Mouse (Mus musculus): Measurements from ENCODE around the gene Kndc1.

Kndc1 gene

DNA sequence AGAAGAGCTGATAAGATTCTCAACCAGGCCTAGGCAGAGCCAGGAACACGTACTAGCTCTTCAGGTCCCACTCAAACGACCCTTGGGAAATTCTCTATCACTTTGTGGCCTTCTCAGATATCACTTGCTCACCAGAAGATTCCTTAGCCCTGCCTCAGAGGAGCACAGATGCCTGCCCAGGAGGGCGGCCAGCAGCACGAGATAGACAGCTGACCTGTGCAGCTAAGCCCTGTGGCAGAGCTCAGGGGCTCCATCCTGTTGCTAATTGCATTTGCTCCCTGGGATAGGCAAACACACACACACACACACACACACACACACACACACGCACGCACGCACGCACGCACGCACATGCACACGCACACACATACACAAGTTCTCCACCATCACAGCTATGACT, 87.6 kb downstream of the Kndc1 start:
- DNase-seq (ENCODE audit: low spot score in 2 of 2): no peak

DNA sequence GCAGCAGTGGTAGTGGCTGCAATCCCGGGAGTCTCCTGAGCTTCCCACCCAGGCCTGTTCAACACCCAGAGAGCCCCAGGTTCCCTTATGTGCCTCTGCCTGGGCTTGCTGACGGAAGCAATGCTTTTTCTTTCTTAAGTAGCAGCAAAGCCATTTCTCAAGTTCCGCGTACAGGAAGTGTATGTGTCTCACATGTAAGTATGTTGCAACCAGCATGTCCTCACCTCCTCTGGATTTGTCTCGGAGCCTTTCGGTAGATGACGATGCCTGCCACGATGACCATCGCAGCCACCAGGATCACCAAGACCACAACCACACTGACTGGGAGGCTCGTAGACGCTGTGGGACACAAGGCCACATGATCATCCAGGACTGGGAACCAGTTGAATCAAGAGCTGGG, 90.0 kb downstream of the Kndc1 start:
- no peak for DNase-seq (ENCODE audit: low spot score in 2 of 2)

DNA sequence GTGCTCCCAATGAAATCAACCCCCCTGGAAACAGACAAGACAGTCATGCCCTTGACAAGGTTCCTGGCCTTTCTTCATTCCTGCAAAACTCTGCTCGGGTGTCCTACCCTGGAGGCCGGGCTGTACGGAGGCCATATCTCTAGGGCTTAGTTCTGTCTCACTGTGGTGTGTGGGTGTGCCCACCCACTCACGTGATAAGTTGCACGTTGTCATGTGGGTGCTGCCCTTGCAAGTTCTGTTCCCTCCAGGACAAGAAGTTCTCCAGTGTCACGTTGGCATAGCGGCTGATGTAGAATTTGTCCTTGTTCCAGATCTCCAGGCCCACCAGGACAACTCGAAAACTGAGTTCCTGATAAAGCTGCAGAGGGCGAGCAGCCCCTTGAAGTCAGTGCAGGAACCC, 93.8 kb downstream of the Kndc1 start:
- DNase-seq (ENCODE audit: low spot score in 2 of 2): no peak

DNA sequence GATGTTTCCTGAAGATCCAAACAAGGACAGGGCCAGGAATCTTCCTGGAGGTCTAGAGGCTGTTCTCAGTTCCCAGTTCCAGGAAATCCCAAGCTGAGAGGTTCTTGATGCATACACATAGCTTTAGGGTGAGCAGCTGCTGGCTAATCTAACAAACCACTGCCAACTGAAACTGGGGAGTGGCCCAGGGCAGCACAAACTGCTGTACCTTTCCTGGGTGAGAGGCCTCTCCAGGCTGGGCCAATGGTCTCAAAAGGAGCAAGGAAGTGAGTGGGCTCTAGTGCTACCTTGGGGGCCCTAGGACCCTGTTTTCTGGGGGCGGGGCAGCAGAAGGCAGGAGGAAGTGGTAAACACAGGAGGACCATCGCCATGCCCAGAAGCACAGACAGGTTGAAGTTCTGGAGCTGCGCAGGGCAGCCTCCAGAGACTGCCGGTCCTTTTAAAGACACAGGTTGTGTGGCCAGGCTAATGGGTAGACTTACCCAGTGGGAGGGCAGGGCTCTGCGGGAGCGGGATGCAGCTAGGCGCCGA, 96.4 kb downstream of the Kndc1 start:
- DNase-seq (ENCODE audit: low spot score in 2 of 2): no peak
